Mouse (Mus musculus) spleen, adult 18-20 months (tissue): ENCODE results near the gene Gm49336.

Experiments
- DNase-seq, 2 experiments: peaks; one replicate each; pipeline ENCODE4 v3.0.0; 2022; ENCODE audit warnings: mixed read lengths in 2 of 2

The Gm49336 gene

DNA sequence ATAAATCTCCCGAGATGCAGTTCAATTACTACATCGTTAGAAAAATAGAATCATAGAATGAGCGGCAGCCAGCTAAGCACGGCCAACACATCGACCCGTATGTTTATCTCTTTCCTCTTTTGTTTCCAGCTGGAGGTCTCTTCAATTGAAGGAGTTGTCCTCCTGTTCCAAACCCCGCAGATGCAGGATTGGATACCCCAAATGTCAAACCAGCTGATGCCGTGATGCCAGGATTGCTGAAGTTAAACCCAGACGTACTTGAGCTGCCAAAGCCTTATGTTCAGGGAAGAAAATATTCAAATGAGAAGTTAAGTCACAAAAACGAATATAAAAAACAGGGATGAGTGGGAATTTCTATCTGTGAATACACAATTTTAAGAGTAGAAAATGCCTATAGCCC is 31.4 kb downstream of the Gm49336 start:
- no peak for DNase-seq

DNA sequence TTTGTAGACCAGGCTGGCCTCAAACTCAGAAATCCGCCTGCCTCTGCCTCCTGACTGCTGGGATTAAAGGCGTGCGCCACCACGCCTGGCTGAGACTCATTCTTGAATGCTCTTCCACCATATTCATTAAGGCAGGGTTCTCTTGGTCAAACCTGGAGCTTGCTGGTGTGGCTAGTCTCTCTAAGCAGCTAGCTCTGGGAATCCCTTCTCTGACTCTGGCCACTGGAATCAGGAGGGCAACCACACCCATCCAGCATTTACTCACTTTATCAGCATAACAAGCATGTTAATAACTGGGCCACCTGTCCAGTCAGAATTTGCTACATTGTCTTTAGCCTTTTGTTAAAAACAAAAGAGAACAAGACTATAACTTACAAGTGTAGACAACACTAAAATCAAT is 33.7 kb downstream of the Gm49336 start:
- no peak for DNase-seq

DNA sequence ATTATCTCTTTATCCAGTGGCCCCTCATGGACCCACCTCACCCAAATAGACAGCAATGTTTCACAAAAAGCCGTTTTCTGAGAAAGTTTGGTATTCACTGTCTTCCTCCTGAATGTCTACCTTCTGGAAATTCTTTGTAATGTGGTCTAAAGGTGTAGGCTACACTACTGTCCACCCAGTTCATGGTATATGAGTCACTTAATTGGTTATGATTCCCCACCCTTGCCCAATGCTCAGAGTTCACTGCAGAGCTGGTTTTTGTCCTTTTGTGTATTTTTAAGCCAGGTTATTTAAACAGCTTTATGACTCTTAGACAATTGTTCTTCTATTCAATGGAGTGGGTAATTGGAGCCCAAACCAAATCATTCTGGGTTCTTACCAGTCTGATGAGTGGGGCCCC is 35.2 kb downstream of the Gm49336 start:
- DNase-seq, result no peak

DNA sequence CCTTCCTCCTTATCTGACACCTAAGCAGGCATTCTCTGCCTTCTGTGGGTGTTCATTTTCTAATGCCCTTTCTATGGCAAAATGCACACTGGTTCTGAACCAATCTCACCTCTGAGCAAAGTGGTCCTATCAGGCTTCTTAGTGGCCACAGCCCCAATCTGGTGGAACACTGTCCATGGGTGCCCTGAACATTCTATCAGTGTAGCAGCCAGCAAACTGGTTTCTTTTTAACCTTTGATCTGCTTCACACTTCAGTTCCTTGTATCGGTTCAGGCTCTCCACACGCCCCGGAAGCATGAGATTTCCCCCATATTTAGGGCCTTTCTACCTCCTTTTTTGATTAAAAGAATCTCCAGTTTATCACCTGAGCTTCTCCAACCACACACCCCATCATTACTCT is 36.3 kb downstream of the Gm49336 start:
- DNase-seq, result no peak

DNA sequence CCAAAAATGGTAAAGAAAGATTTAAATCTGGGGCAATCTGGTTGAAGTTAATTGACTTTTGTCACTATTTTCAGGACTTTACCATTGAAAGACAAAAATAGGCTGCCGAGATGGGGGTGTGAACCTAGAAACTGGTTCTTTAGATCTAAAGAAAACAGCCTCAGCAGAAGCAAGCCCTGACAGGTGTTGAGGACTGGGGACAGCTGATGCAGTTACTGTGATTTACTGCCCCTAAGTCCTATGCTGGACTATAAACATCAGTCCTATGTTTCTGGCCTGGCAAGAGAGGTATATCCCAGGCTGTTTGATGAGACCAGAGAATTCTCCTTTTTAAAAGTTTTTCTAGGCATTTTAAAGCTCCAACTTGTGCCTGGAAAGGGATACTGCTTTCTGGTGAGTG is 37.3 kb downstream of the Gm49336 start:
- no peak for DNase-seq

DNA sequence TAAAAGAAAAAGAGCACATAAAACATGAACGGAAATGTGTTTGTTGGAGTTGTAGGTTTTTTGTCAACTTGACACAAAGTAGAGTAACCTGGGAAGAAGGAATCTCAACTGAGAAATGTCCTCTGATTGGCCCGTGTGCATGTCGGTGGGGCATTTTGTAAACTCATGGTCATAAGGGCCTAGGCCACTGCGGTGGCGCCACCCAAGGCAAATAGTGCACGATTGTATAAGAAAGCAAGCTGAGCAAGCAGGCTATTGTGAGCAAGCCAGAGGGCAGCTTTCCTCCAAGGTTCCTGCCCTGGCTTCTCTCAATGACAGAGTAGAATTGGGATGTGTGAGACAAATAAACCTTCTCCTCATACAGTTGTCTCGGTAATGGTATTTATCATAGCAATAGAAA is 42.1 kb downstream of the Gm49336 start:
- DNase-seq, result no peak

DNA sequence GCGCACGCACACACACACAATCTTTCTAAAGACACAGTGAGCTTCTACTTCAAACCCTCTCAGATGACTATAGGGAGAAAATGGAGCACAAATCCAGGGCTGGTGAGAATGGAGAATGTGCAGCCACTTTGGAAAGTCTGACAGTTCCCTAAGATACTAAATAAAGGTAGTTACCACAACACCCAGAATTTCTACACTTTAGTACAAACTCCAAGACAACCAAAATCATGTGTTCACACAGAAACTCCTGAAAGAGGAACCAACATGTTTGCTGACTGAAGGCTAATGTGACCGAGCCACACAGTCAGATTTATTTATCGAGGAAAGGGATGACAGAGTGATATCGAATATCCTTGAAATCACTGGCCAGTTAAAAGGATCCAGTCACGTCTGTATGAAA is 46.3 kb downstream of the Gm49336 start:
- DNase-seq, result no peak

DNA sequence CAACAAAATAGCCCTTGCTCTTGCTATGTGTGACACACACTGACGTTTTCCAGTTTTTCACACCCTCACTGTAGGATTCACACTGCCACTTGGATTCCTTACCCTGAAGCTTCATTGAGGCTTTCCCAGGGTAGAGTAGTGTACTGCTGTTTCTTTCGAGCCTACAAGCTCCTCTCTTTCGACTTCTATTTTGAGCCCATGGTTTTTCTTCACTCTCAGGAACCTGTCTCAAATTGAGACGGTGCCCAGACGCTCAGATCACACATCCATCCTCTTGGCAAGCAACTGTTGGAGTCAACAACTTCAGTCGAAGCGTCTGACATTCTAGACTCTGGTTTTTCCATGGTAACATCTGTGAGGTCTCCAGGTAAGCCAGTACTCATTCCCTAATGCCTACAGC is 54.4 kb downstream of the Gm49336 start, which contains the start of gene Atp8a2:
Atp8a2 (minus strand) TSS at position 296 of the 400 bp plus-strand sequence.
- no peak for DNase-seq

DNA sequence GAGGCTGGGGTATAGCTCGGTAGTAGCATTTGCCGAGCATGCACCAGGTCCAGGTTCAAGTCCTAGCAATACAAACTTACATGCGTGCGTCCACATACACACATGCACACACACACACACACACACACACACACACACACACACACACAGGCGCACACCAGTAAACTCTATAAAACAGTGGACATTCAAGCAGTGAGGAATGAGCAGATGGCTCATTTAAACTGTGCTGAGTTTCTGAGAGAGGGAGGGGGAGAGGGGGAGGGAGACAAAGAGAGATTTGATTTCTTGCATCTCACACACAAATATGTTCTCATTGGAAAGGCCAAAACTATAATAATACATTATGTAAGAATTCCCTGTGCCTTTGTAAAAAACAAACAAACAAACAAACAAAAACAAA is 55.3 kb downstream of the Gm49336 start:
- DNase-seq, result no peak

DNA sequence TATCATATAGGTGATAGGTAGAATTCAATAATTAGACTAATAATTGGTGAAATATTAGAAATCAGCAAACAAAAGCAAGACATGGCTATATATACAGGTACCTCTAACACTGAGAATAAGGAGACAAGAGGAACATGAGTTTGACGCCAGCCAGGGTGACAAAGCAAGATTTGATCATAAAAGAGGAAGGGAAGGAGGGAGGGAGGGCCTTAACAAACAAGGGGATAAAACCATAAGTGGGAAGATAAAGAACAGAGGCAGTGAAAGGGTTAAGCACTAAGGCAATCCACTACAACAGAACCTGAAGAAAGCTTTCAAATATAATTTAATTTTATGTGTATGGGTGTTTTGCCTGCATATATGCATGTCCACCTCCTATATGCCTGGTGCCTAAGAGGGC is 56.7 kb downstream of the Gm49336 start:
- DNase-seq, result no peak

DNA sequence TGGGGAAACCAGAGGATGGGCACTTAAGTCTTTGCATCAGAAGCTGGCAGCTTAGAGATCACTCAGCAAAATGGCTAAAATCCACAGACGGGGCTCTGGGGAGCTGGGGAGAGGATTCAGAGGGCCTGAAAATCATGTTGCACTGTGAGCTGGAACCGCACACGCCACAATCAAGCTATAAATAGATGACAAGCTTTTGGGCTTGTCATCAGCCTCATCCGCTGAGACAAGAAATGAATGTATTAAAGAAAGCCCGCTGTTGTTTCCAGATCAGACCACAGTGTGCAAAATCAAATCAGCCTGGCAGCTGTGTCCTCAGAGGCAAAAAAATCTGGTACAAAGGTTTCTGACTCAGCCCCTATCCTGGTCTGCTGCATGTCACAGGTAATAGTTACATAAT is 61.5 kb downstream of the Gm49336 start:
- no peak for DNase-seq

DNA sequence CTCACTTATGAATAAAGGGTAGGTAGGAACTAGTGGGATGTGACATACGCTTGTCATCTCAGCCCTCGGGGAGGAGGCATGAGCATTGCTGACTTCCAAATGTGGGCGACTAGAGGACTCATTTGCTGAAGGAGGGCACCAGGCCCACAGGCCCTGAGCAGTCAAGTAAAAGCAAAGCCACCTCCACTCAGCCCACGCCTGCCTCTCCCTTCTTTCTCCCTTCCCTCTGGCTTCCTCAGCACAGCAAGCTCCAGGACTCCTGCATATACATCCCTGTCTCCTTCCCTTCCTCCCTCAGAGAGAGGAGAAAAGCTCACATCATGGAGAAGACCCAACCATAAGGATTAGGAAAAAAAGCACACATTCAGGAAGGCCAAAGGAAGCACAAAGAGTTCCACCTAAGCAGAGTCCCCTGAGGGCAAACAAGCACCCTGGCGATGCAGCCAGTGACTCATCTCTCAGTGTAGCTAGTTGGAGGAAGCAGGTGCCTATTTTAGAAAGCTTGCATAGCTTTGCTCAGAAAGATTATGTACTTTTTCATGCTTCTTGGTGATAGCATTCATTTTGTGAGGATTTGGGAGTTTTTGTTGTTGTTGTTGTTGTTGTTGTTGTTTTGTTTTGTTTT is 63.0 kb downstream of the Gm49336 start:
- DNase-seq, result no peak

DNA sequence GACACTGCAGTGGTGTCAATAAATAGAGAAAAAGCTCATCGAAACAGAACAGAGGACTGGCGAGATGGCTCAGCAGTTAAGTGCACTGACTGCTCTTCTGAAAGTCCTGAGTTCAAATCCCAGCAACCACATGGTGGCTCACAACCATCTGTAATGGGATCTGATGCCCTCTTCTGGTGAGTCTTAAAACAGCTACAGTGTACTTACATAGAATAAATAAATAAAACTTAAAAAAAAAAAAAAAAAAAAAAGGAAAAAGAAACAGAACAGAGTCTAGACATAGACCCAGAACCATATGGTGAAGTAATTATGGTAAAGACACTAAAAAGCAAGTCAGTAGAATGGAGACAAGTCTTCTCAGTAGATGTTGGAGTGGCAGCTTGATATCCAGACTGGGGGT is 70.0 kb downstream of the Gm49336 start:
- no peak for DNase-seq

DNA sequence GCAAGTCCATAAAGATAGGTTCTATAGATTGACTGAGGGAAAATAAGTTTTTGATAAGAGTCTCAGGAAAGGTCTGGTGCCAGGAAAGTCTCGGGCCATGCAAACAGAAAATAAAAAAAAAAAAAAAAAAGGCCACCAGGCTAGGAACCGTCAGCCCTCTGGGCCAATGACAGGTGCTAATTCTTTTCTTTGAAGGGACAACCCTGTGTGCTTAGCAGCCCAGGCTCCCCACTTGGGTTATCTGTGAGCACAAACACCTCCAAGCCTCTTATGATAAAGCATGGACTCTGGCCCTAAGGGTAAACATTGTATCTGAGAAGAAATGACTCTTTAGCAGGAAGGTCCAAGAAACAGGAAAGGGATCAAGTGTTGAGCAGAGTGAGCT is 72.7 kb downstream of the Gm49336 start:
- DNase-seq, result no peak

DNA sequence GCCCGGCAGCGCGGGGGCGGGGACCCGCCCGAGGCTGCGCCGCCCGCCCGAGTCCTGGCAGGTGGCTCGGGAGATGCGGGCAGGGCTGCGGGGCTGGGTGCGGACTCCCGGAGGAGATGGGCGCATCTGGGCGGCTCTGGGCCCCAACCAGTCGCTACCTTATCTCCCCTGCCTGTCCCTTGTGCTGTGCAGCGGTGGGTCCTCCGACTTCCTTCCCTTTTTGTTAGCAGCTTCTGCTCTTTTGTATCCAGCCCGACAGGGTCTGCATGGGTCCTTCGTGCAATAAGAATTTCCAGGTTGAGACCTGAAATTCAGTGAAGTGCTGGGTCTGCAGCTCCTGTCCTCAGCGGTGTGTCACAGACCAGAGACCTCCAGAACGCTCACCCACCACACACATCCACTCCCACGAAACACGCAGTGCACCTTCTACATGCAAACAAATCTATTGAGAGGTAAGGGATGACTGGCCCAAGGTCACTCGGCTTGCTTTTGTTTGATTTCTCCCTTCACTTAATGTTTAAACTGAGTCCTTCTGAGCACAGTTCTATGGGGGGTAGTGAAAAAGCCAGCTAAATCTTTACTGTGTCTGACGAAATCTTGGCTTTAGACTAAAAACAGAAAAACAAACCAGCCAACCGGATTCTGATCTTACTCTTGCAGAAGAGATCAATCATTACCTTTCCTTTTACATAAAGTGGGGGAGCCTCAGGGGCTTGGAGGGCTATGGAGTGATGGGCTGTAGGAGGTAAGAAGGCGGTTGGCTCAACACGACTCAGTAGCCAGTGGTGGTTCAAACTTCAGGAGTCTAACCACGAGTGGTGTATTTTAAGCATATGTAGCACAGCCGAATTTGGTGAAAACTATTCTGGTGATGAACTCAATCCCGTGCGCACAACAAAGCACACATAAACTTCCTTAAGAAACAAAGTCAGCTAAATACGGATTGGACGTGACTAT is 73.4 kb downstream of the Gm49336 start:
- no peak for DNase-seq

DNA sequence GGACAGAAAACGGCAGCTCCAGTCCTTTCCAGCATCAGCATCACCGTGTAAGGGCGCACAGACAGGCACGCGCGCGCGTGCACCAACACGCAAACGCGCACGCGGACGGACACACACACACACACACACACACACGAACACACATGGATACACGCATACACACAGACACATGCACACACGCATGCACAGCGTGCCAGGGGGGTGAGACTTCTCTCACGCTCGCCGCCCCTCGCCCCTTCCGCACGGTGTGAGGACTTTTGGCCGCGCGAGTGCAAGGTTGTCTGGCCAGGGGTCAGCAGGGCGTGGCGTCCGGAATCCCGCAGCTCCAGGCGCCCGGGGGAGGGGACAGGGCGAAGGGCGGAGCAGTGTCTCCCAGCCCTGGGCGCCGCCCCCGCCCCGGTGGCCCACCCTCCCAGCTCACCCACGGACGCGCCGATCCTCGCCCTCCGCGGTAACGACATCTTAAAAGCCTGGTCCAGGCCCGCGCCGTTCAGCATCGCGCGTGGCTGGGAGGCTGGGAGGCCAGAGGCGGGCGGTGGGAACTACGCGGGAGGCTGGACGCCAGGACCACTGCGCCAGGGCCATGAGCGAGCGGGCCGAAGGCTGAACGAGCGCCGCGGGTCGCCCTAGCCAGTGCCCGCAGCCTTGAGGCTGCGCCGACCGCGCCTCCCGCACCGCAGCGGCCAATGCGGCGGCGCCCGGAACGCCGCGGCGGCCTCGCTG is 74.3 kb downstream of the Gm49336 start:
- peak in 1 of 2 experiments; percentile 2 for DNase-seq

DNA sequence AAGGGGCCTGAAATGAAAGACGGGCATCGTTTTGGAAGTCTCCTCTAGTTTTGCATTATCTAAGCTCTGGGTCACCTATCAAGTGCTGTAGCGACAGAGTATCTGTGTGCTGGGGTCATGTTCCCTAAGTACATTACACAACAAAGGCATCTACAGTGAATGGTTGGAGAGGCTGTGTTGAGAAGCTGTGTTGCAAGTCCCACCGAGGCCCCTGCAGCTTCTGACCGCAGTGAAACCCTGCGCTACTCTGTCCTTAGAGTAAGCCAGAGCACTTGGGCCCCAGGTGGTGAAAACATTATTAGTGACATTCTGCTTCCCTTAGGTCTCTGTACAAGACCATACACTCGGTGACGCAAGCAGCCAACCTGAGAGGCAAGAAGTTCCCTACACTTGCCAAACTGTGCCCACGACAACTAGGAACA is 74.8 kb downstream of the Gm49336 start:
- DNase-seq, result no peak

DNA sequence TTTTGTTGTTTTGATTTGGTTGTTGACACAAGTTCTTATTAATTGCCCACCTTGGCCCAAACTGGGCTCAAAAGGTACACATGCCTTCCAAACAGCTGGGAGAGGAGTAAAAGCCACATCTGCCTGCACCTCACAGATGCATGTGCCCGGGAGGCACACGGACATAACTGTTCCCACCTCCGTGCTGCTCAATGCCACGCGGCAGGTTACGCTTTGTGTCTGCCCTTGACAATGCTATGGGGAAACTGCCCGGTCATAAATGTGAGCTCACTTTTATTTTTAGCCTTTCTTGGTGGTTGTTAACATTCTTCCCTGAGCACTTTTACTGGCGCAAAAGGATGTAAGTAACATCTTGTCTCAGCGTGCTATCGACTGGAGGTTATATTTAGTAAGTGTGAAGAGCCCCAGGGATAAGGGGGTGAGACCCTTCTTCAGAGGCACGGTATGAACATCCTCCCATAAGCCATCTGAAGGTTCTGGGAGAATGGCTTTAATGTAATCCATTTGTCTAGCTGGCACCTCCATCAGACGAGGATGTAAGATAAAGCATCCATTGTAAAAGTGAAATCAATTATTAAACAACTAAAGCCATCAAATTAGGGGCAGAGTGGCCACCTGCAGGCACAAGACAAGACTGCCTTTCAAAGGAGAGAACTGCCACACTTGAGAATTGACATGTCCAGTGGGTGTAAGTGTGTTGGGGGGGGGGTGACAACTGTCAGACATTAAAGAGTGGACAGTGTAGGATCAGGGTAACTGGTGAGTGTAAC is 78.8 kb downstream of the Gm49336 start:
- DNase-seq, result no peak

DNA sequence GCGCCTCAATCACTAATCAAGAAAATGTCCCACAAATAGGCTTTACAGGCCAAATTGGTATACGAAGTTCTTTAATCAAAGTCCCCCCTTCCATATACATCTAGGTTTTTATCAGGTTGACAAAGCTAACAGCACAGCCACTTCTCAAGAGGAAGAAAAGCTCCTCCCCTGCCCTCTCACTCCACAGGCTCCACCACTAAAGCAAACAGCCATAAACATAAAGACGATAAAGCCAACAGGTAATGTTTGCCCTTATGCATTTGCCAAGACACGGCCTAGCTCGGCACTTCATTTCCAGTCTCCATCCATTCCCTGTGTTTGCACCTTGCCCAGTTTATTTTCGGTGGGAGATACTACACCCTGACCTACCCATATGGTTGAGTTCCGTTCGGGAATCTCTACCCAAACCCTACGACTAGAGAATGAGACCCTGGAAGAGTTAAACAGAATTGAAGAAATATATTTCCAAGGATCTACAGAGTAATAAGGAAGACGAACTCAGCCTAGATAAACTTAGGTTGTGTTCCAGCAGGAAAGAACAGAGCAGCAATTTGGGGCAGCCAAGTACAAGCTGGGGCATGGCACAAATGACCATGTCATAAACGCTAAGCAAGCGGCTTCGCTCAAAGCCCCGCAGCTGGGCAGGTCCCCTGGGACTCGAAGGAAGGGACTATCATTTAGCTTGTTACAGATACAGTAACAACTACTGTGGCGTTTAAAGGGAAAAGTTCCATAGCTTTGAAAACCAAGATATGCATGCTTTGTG is 80.3 kb downstream of the Gm49336 start:
- DNase-seq, result no peak

DNA sequence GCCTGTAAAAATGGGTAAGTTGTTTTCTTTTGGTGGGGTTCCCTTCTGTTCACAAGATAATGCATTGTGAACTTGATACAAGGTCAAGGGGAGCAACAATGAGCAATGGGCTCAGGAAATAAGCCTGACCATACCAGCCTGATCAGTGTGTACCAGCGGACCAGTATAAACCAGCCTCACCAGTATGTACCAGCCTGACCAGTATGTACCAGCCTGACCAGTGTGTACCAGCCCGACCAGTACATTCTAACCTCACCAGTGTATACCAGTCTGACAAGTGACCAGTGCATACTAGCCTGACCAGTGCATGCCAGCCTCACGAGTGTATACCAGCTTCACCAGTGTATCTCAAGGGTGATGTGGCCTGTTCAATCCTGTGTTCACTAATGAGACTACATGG is 87.9 kb downstream of the Gm49336 start:
- DNase-seq, result no peak
